In the genomic region with DNA sequence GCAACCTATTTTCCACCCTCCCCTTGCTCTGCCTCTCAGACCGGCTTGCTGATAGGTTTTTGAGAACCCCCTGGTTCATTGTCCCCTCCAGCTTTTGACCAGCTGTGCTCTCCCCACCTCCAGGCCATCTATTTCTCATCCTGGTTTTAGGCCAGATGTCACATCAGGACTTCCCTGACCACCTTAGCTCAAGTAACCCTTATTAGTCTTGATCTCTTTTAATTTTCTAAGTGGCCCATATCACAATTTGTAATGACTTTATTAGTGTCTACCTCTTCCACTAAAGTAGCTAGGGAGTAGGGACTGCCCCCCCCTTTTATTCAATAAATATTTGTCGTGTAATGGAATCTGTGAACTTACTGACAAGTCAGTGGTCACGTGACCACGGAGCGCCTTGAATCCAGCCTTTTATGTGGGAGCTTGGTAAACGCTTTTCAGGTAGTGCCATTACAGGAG, we compare ENCODE assay signal across 8 mouse cellular contexts. TPM values are rescaled to one million over a fixed set of nuclear protein-coding genes. Genes with fewer than 3 reads are reported as not detected.
A peak's percentile ranks its signal among the peaks of the same experiment; 100 is the strongest.
DNase-seq lines count a peak whose midpoint lies in the region; ATAC-seq and TF ChIP-seq lines count a peak whose summit lies in the region.

No protein-coding gene starts in this region.

- no peak for TF ChIP-seq EP300 in heart, adult 2 months (IDR thresholded peaks at IDR 0.05; ENCODE audit: insufficient read depth, low read depth, low read length)
- no peak for TF ChIP-seq EP300 in MEL (IDR thresholded peaks at IDR 0.05; ENCODE audit: low read depth in 1 of 2, low read length in 2 of 2)

- no peaks in the 10 kb centered on the region for H3K27me3 ChIP-seq in heart, adult 2 months (ENCODE audit: control insufficient read depth, insufficient read depth, low read length)
- no peaks in the 10 kb centered on the region for H3K27me3 ChIP-seq in MEL (ENCODE audit: control insufficient read depth in 1 of 2, insufficient read depth in 2 of 2, low read length in 2 of 2)
- H3K27me3 ChIP-seq in kidney, postnatal 0 days (ENCODE audit: insufficient read depth, low read length) = no peaks in the 10 kb centered on the region
- H3K27me3 ChIP-seq in midbrain, embryonic 10.5 days (ENCODE audit: low read depth, poor library complexity, severe bottlenecking) = no peaks in the 10 kb centered on the region

- H3K9ac ChIP-seq in heart, adult 2 months (ENCODE audit: low read depth, low read length) = peak overlapping the region; percentile 93
- H3K9ac ChIP-seq in MEL (ENCODE audit: control insufficient read depth, low read depth, low read length, poor library complexity, severe bottlenecking) = peak overlapping the region; percentile 92
- peak overlapping the region; percentile 62 for H3K9ac ChIP-seq in kidney, postnatal 0 days (ENCODE audit: low read depth, low read length)

- DNase-seq in heart, adult 2 months = no peak
- no peak for DNase-seq in heart, postnatal 25 days (ENCODE audit: low spot score)
- peak; percentile 79 for DNase-seq in MEL (ENCODE audit: low read depth, low spot score)
- peak; percentile 70 for DNase-seq in kidney, postnatal 0 days (ENCODE audit: low spot score)
- no peak for DNase-seq in midbrain, embryonic 10.5 days (ENCODE audit: low spot score)
- DNase-seq in ovary, adult 18-20 months (ENCODE audit: low spot score) = no peak
- no peak for DNase-seq in cerebellum, adult 18-20 months

- under 1% methylated on average over 6 of the region's 6 CpGs for WGBS in heart, adult 2 months
- 0% methylated on average over 6 of the region's 6 CpGs for WGBS in kidney, postnatal 0 days
- WGBS in midbrain, embryonic 10.5 days = 5% methylated on average over 6 of the region's 6 CpGs

- peak overlapping the region; percentile 63 for H3K4me2 ChIP-seq in kidney, postnatal 0 days (ENCODE audit: low read length)

- H3K9me3 ChIP-seq in MEL (replicated peaks; ENCODE audit: insufficient read depth, low read length) = no peaks in the 10 kb centered on the region
- no peaks in the 10 kb centered on the region for H3K9me3 ChIP-seq in kidney, postnatal 0 days (replicated peaks; ENCODE audit: low read length)
- no peaks in the 10 kb centered on the region for H3K9me3 ChIP-seq in midbrain, embryonic 10.5 days (replicated peaks)

- no peak for TF ChIP-seq RAD21 in MEL (IDR thresholded peaks at IDR 0.05; ENCODE audit: low read depth, low read length)

- 0 out of 2 replicates have a peak, but pooled peaks cover 3% of the 10 kb centered on the region for H3K36me3 ChIP-seq in heart, adult 2 months (ENCODE audit: control insufficient read depth, insufficient read depth, low read length)
- H3K36me3 ChIP-seq in MEL (ENCODE audit: control insufficient read depth in 1 of 2, insufficient read depth in 2 of 2, low read length in 2 of 2) = peaks cover 0 to 13% of the 10 kb centered on the region in 2 experiments; a peak in 2 of 4 replicates
- H3K36me3 ChIP-seq in kidney, postnatal 0 days (ENCODE audit: insufficient read depth, low read length) = peaks cover 9% of the 10 kb centered on the region; the same call in 1 of the 2 replicates
- peaks cover 45% of the 10 kb centered on the region for H3K36me3 ChIP-seq in midbrain, embryonic 10.5 days

- no peak for TF ChIP-seq POLR2A in heart, adult 2 months (IDR thresholded peaks at IDR 0.05; ENCODE audit: insufficient read depth, low read depth, low read length)
- TF ChIP-seq POLR2A in MEL (IDR thresholded peaks at IDR 0.05; ENCODE audit: control insufficient read depth in 1 of 2, insufficient read depth in 1 of 2, low read depth in 1 of 2, low read length in 2 of 2, poor library complexity in 1 of 2) = no peak

- H3K4me1 ChIP-seq in heart, adult 2 months (ENCODE audit: control insufficient read depth, insufficient read depth, low read length) = peaks cover 4% of the 10 kb centered on the region
- peaks cover 8 to 10% of the 10 kb centered on the region in 2 experiments; a peak in 3 of 4 replicates for H3K4me1 ChIP-seq in MEL (ENCODE audit: control insufficient read depth in 1 of 2, insufficient read depth in 2 of 2, low read length in 2 of 2)
- peaks cover 7% of the 10 kb centered on the region; the same call in 1 of the 2 replicates for H3K4me1 ChIP-seq in kidney, postnatal 0 days (replicated peaks; ENCODE audit: insufficient read depth, low read length)
- H3K4me1 ChIP-seq in midbrain, embryonic 10.5 days = peaks cover 18% of the 10 kb centered on the region

- no peak for TF ChIP-seq CTCF in heart, adult 2 months (IDR thresholded peaks at IDR 0.05)
- no peak for TF ChIP-seq CTCF in MEL (IDR thresholded peaks at IDR 0.05 in 2 of 3, conservative IDR thresholded peaks at IDR 0.05 in 1 of 3; ENCODE audit: control insufficient read depth in 1 of 3, insufficient read depth in 1 of 3, low read depth in 2 of 3, low read length in 3 of 3, poor library complexity in 1 of 3, severe bottlenecking in 1 of 3)
- TF ChIP-seq CTCF in kidney, postnatal 0 days (IDR thresholded peaks at IDR 0.05; ENCODE audit: low read depth) = no peak

- H3K79me2 ChIP-seq in heart, adult 2 months (replicated peaks; ENCODE audit: control insufficient read depth, insufficient read depth, low read length) = no peaks in the 10 kb centered on the region
- peaks cover 16% of the 10 kb centered on the region for H3K79me2 ChIP-seq in MEL (ENCODE audit: control insufficient read depth, insufficient read depth, low read length, poor library complexity)

- peak overlapping the region; percentile 94 for H3K4me3 ChIP-seq in heart, adult 2 months
- H3K4me3 ChIP-seq in MEL (ENCODE audit: control insufficient read depth in 1 of 2, insufficient read depth in 1 of 2, low read depth in 2 of 2, low read length in 2 of 2) = peak overlapping the region; percentile 83 to 91
- peak overlapping the region; percentile 72 for H3K4me3 ChIP-seq in kidney, postnatal 0 days (replicated peaks; ENCODE audit: low read depth, low read length)
- peak overlapping the region; percentile 90 for H3K4me3 ChIP-seq in midbrain, embryonic 10.5 days

- ATAC-seq in erythroid progenitor cell, adult 5-6 weeks (replicated peaks; ENCODE audit: low FRiP score, poor library complexity, severe bottlenecking) = peak; percentile 68
- no peak for ATAC-seq in kidney, postnatal 0 days (replicated peaks; ENCODE audit: low FRiP score, low read depth)

- H3K27ac ChIP-seq in heart, adult 2 months = peak overlapping the region; percentile 95
- peak overlapping the region; percentile 81 for H3K27ac ChIP-seq in MEL (ENCODE audit: control insufficient read depth, low read depth, low read length)
- peak overlapping the region; percentile 91 for H3K27ac ChIP-seq in kidney, postnatal 0 days
- peak overlapping the region; percentile 91 for H3K27ac ChIP-seq in midbrain, embryonic 10.5 days (replicated peaks)

- intact Hi-C loops in heart, adult 2 months (cut with DNase I) = loop anchor here (2.0 kb wide), 1 partner anchor 22 kb away; a partner anchor contains a TSS
- intact Hi-C loops in heart, postnatal 25 days (cut with DNase I) = loop anchor here (2.0 kb wide), 1 partner anchor 20 kb away; a partner anchor contains a TSS

RNA-seq across cellular contexts. Expression of a gene that starts 0.7 kb away (rescaled TPM):
- total RNA-seq in heart, adult 2 months (2021) = 10 to 100 TPM; 35.4 to 42.3 TPM
- 59.4 and 61.2 TPM in 2 replicates for polyA plus RNA-seq in heart, adult 2 months (2012; rRNA removed)
- total RNA-seq in heart, postnatal 25 days (2021) = 10 to 100 TPM; 35.9 to 36.7 TPM
- total RNA-seq in MEL (2012; rRNA removed) = 21.0 and 26.2 TPM in 2 replicates
- polyA plus RNA-seq in MEL (2012; ENCODE audit: insufficient read depth in 1 of 2, insufficient read length in 2 of 2, low read depth in 1 of 2, low replicate concordance in 2 of 2, missing spikeins in 1 of 2) = 10 to 100 TPM in 1 of 2 experiments, not detected in 1; 35.4 TPM
- total RNA-seq in erythroid progenitor cell, adult 5-6 weeks (2015; ENCODE audit: low replicate concordance) = 16.2 and 28.1 TPM in 2 replicates
- total RNA-seq in erythroid progenitor cell, adult 5-6 weeks (2017; ENCODE audit: low replicate concordance) = 13.8 and 21.3 TPM in 2 replicates
- 44.0 and 45.1 TPM in 2 replicates for polyA plus RNA-seq in kidney, postnatal 0 days (2015; fragmentation: Nextera tagmentation; extraction: Ambion mirVana)
- 58.7 and 64.0 TPM in 2 replicates for polyA plus RNA-seq in midbrain, embryonic 10.5 days (2016; fragmentation: Nextera tagmentation; extraction: Ambion mirVana)

RNA-seq across cellular contexts. Expression of a gene that starts 8.3 kb away (rescaled TPM):
- 10 to 100 TPM; 21.8 to 23.1 TPM for total RNA-seq in heart, adult 2 months (2021)
- polyA plus RNA-seq in heart, adult 2 months (2012; rRNA removed) = 24.9 and 30.7 TPM in 2 replicates
- 10 to 100 TPM; 22.0 to 23.6 TPM for total RNA-seq in heart, postnatal 25 days (2021)
- 1.6 and 4.1 TPM in 2 replicates for total RNA-seq in MEL (2012; rRNA removed)
- 1 to 10 TPM in 1 of 2 experiments, not detected in 1; 3.1 TPM for polyA plus RNA-seq in MEL (2012; ENCODE audit: insufficient read depth in 1 of 2, insufficient read length in 2 of 2, low read depth in 1 of 2, low replicate concordance in 2 of 2, missing spikeins in 1 of 2)
- not detected in 2 replicates for total RNA-seq in erythroid progenitor cell, adult 5-6 weeks (2015; ENCODE audit: low replicate concordance)
- not detected in 2 replicates for total RNA-seq in erythroid progenitor cell, adult 5-6 weeks (2017; ENCODE audit: low replicate concordance)
- 5.7 and 6.0 TPM in 2 replicates for polyA plus RNA-seq in kidney, postnatal 0 days (2015; fragmentation: Nextera tagmentation; extraction: Ambion mirVana)
- polyA plus RNA-seq in midbrain, embryonic 10.5 days (2016; fragmentation: Nextera tagmentation; extraction: Ambion mirVana) = 3.5 and 4.2 TPM in 2 replicates

RNA-seq across cellular contexts. Expression of a gene that starts 8.5 kb away (rescaled TPM):
- total RNA-seq in heart, adult 2 months (2021) = 1 to 10 TPM; 7.0 to 9.7 TPM
- 17.6 and 18.4 TPM in 2 replicates for polyA plus RNA-seq in heart, adult 2 months (2012; rRNA removed)
- 1 to 10 TPM; 8.9 to 9.1 TPM for total RNA-seq in heart, postnatal 25 days (2021)
- 13.0 and 16.6 TPM in 2 replicates for total RNA-seq in MEL (2012; rRNA removed)
- polyA plus RNA-seq in MEL (2012; ENCODE audit: insufficient read depth in 1 of 2, insufficient read length in 2 of 2, low read depth in 1 of 2, low replicate concordance in 2 of 2, missing spikeins in 1 of 2) = 10 to 100 TPM in 1 of 2 experiments, not detected in 1; 23.4 TPM
- 6.5 and 9.6 TPM in 2 replicates for total RNA-seq in erythroid progenitor cell, adult 5-6 weeks (2015; ENCODE audit: low replicate concordance)
- total RNA-seq in erythroid progenitor cell, adult 5-6 weeks (2017; ENCODE audit: low replicate concordance) = 7.1 and 14.0 TPM in 2 replicates
- 25.5 and 26.2 TPM in 2 replicates for polyA plus RNA-seq in kidney, postnatal 0 days (2015; fragmentation: Nextera tagmentation; extraction: Ambion mirVana)
- 22.9 and 23.5 TPM in 2 replicates for polyA plus RNA-seq in midbrain, embryonic 10.5 days (2016; fragmentation: Nextera tagmentation; extraction: Ambion mirVana)

RNA-seq across cellular contexts. Expression of a gene that starts 20.8 kb away (rescaled TPM):
- 10 to 100 TPM; 29.0 to 32.1 TPM for total RNA-seq in heart, adult 2 months (2021)
- 13.1 and 15.6 TPM in 2 replicates for polyA plus RNA-seq in heart, adult 2 months (2012; rRNA removed)
- 10 to 100 TPM; 29.5 to 32.3 TPM for total RNA-seq in heart, postnatal 25 days (2021)
- 150 and 171 TPM in 2 replicates for total RNA-seq in MEL (2012; rRNA removed)
- 100 to 1,000 TPM; 116 to 167 TPM for polyA plus RNA-seq in MEL (2012; ENCODE audit: insufficient read depth in 1 of 2, insufficient read length in 2 of 2, low read depth in 1 of 2, low replicate concordance in 2 of 2, missing spikeins in 1 of 2)
- 59.9 and 70.3 TPM in 2 replicates for total RNA-seq in erythroid progenitor cell, adult 5-6 weeks (2015; ENCODE audit: low replicate concordance)
- 84.2 and 125 TPM in 2 replicates for total RNA-seq in erythroid progenitor cell, adult 5-6 weeks (2017; ENCODE audit: low replicate concordance)
- 103 and 116 TPM in 2 replicates for polyA plus RNA-seq in kidney, postnatal 0 days (2015; fragmentation: Nextera tagmentation; extraction: Ambion mirVana)
- 178 and 191 TPM in 2 replicates for polyA plus RNA-seq in midbrain, embryonic 10.5 days (2016; fragmentation: Nextera tagmentation; extraction: Ambion mirVana)

RNA-seq across cellular contexts. Expression of a gene that starts 23.0 kb away (rescaled TPM):
- 10 to 100 TPM; 50.3 to 52.5 TPM for total RNA-seq in heart, adult 2 months (2021)
- 54.5 and 90.0 TPM in 2 replicates for polyA plus RNA-seq in heart, adult 2 months (2012; rRNA removed)
- total RNA-seq in heart, postnatal 25 days (2021) = 10 to 100 TPM; 55.6 to 58.7 TPM
- total RNA-seq in MEL (2012; rRNA removed) = 104 and 122 TPM in 2 replicates
- polyA plus RNA-seq in MEL (2012; ENCODE audit: insufficient read depth in 1 of 2, insufficient read length in 2 of 2, low read depth in 1 of 2, low replicate concordance in 2 of 2, missing spikeins in 1 of 2) = 100 to 1,000 TPM in 1 of 2 experiments, not detected in 1; 123 TPM
- total RNA-seq in erythroid progenitor cell, adult 5-6 weeks (2015; ENCODE audit: low replicate concordance) = 71.0 and 83.0 TPM in 2 replicates
- total RNA-seq in erythroid progenitor cell, adult 5-6 weeks (2017; ENCODE audit: low replicate concordance) = 31.9 and 43.0 TPM in 2 replicates
- polyA plus RNA-seq in kidney, postnatal 0 days (2015; fragmentation: Nextera tagmentation; extraction: Ambion mirVana) = 74.6 and 80.9 TPM in 2 replicates
- polyA plus RNA-seq in midbrain, embryonic 10.5 days (2016; fragmentation: Nextera tagmentation; extraction: Ambion mirVana) = 118 and 120 TPM in 2 replicates

Comparison
In these comparisons a context has a peak if more than half of its experiments do, and no peak if none do; other contexts are left out.
1. DNase-seq: peak in MEL (single experiment) and kidney, postnatal 0 days (single experiment); none in heart, adult 2 months (0 of 2), heart, postnatal 25 days (single experiment), midbrain, embryonic 10.5 days (single experiment), ovary, adult 18-20 months (single experiment) and cerebellum, adult 18-20 months (0 of 2).
2. Peak in every context shown above with its lines, with median percentiles within 50 percentile points of each other: H3K27ac ChIP-seq, H3K4me3 ChIP-seq and H3K9ac ChIP-seq.